Mouse (Mus musculus) heart, embryonic 10.5 days (tissue): ENCODE measurements around the gene Hoxd9. TPM values are rescaled to one million over a fixed set of nuclear protein-coding genes. Genes with fewer than 3 reads are reported as not detected.

ENCODE experiments used
- DNase-seq: peaks from one replicate; pipeline ENCODE4 v3.0.0-alpha.2; 2017; ENCODE audit warnings: low spot score
- H3K27ac ChIP-seq: fragments of 300-500 bp; sonication (generic); 2 replicates; pipeline ENCODE4 v1.5.1; 2016; ENCODE audit warnings: mild to moderate bottlenecking
- H3K27me3 ChIP-seq: fragments of 300-500 bp; sonication (generic); 2 replicates; pipeline ENCODE4 v1.6.1; 2016; ENCODE audit warnings: mild to moderate bottlenecking; ENCODE audit not compliant: poor library complexity, insufficient read depth, severe bottlenecking
- H3K36me3 ChIP-seq: fragments of 300-500 bp; sonication (generic); 2 replicates; pipeline ENCODE4 v1.6.1; 2016; ENCODE audit warnings: mild to moderate bottlenecking, moderate library complexity
- H3K4me1 ChIP-seq: fragments of 300-500 bp; sonication (generic); 2 replicates; pipeline ENCODE4 v1.6.1; 2016; ENCODE audit warnings: mild to moderate bottlenecking
- H3K4me3 ChIP-seq: fragments of 300-500 bp; sonication (generic); 2 replicates; pipeline ENCODE4 v1.5.1; 2016; ENCODE audit warnings: mild to moderate bottlenecking, moderate library complexity
- H3K9me3 ChIP-seq: fragments of 300-500 bp; sonication (generic); 2 replicates; pipeline ENCODE4 v1.6.1; 2016; ENCODE audit warnings: mild to moderate bottlenecking, moderate library complexity
- WGBS: fragments of 180-500 bp; shearing (Covaris S2); methylation state at CpG from one replicate; pipeline ENCODE4 v1.1.7; 2016; 5-methylcytosine and 5-hydroxymethylcytosine counted together
- polyA plus RNA-seq: library from polyadenylated mRNA; unstranded; fragments of >200 nt; fragmentation: Nextera tagmentation; extraction: Ambion mirVana; gene quantifications from 2 replicates; pipeline ENCODE4 v1.2.1, GENCODE M21; 2016

Gene Hoxd9
- polyA plus RNA-seq, 1 experiment from 2014 or later: 3.0 TPM

- WGBS: under 1% methylated on average over 40 of the region's 40 CpGs
- Histone ChIP-seq H3K36me3 (no peaks in the 10 kb centered on the region), H3K4me1 (peaks cover 33% of the 10 kb centered on the region), H3K4me3 (peak overlapping the region; percentile 42), H3K27me3 (peaks cover 100% of the 10 kb centered on the region), H3K27ac (no peak overlapping the region), H3K9me3 (no peaks in the 10 kb centered on the region)
- peak; percentile 81 for DNase-seq
Measured at GRCm38 (mm10) chr2:74672481-74673362, 24.8 kb upstream of the Hoxd9 start.

- H3K4me3 ChIP-seq: no peak overlapping the region; the same call in 1 of the 2 replicates
- peaks cover 21% of the 10 kb centered on the region for H3K4me1 ChIP-seq
- peaks cover 100% of the 10 kb centered on the region for H3K27me3 ChIP-seq
- no peak overlapping the region for H3K27ac ChIP-seq
- 2% methylated on average over 24 of the region's 24 CpGs for WGBS
- H3K36me3 ChIP-seq: no peaks in the 10 kb centered on the region
- DNase-seq: peak; percentile 76
- no peaks in the 10 kb centered on the region for H3K9me3 ChIP-seq
Measured at GRCm38 (mm10) chr2:74673835-74674425, 23.6 kb upstream of the Hoxd9 start.

- no peaks in the 10 kb centered on the region for H3K36me3 ChIP-seq
- DNase-seq: peak; percentile 74
- 2% methylated on average over 47 of the region's 47 CpGs for WGBS
- H3K4me1 ChIP-seq: peaks cover 27% of the 10 kb centered on the region
- peak within 1 kb of the TSS; percentile 16; the same call in 1 of the 2 replicates for H3K4me3 ChIP-seq
- no peaks in the 10 kb centered on the region for H3K9me3 ChIP-seq
- no peak within 1 kb of the TSS for H3K27ac ChIP-seq
- H3K27me3 ChIP-seq: peaks cover 100% of the 10 kb centered on the region
Measured at GRCm38 (mm10) chr2:74674881-74675665, 22.5 kb upstream of the Hoxd9 start, which contains the start of gene Hoxd12. TSS of gene Hoxd12 (plus strand) at chr2:74675013.

- Histone ChIP-seq H3K27me3 (peaks cover 100% of the 10 kb centered on the region), H3K36me3 (no peaks in the 10 kb centered on the region), H3K9me3 (no peaks in the 10 kb centered on the region), H3K27ac (no peak overlapping the region), H3K4me1 (peaks cover 32% of the 10 kb centered on the region), H3K4me3 (0 out of 2 replicates have a peak overlapping the region, but pooled peaks have one; percentile 16)
- peak; percentile 67 for DNase-seq
- 6% methylated on average over 23 of the region's 24 CpGs for WGBS
Measured at GRCm38 (mm10) chr2:74675666-74676282, 21.8 kb upstream of the Hoxd9 start.

GRCm38 (mm10) chr2:74676376-74677052 lies 21.0 kb upstream of the Hoxd9 start:
- peaks cover 100% of the 10 kb centered on the region for H3K27me3 ChIP-seq
- H3K36me3 ChIP-seq: no peaks in the 10 kb centered on the region
- no peaks in the 10 kb centered on the region for H3K9me3 ChIP-seq
- DNase-seq: peak; percentile 73
- 3% methylated on average over 9 of the region's 9 CpGs for WGBS
- no peak overlapping the region for H3K27ac ChIP-seq
- no peak overlapping the region for H3K4me3 ChIP-seq
- peaks cover 33% of the 10 kb centered on the region for H3K4me1 ChIP-seq

GRCm38 (mm10) chr2:74677106-74677505 lies 20.4 kb upstream of the Hoxd9 start:
- Histone ChIP-seq H3K36me3 (no peaks in the 10 kb centered on the region), H3K4me1 (peaks cover 39% of the 10 kb centered on the region), H3K9me3 (no peaks in the 10 kb centered on the region), H3K27me3 (peaks cover 100% of the 10 kb centered on the region), H3K4me3 (no peak overlapping the region), H3K27ac (no peak overlapping the region)
- 11% methylated on average over 2 of the region's 2 CpGs for WGBS
- peak; percentile 71 for DNase-seq

- Histone ChIP-seq H3K9me3 (no peaks in the 10 kb centered on the region), H3K27me3 (peaks cover 100% of the 10 kb centered on the region), H3K4me3 (peak within 1 kb of the TSS; percentile 38; the same call in 1 of the 2 replicates), H3K27ac (no peak within 1 kb of the TSS), H3K36me3 (no peaks in the 10 kb centered on the region), H3K4me1 (peaks cover 39% of the 10 kb centered on the region)
- 2% methylated on average over 15 of the region's 15 CpGs for WGBS
- DNase-seq: peak; percentile 66
Measured at GRCm38 (mm10) chr2:74678891-74679595, 18.5 kb upstream of the Hoxd9 start, which contains the start of gene Hoxd11. TSS of gene Hoxd11 (plus strand) at chr2:74679557.

GRCm38 (mm10) chr2:74679596-74679971 lies 17.9 kb upstream of the Hoxd9 start:
- H3K27ac ChIP-seq: no peak overlapping the region
- peak overlapping the region; percentile 38; the same call in 1 of the 2 replicates for H3K4me3 ChIP-seq
- DNase-seq: no peak
- H3K36me3 ChIP-seq: no peaks in the 10 kb centered on the region
- no peaks in the 10 kb centered on the region for H3K9me3 ChIP-seq
- peaks cover 38% of the 10 kb centered on the region for H3K4me1 ChIP-seq
- H3K27me3 ChIP-seq: peaks cover 100% of the 10 kb centered on the region
- under 1% methylated on average over 26 of the region's 26 CpGs for WGBS

GRCm38 (mm10) chr2:74679980-74680379 lies 17.5 kb upstream of the Hoxd9 start:
- no peaks in the 10 kb centered on the region for H3K9me3 ChIP-seq
- under 1% methylated on average over 23 of the region's 23 CpGs for WGBS
- peaks cover 100% of the 10 kb centered on the region for H3K27me3 ChIP-seq
- peak overlapping the region; percentile 38; the same call in 1 of the 2 replicates for H3K4me3 ChIP-seq
- no peak for DNase-seq
- H3K27ac ChIP-seq: no peak overlapping the region
- peaks cover 35% of the 10 kb centered on the region for H3K4me1 ChIP-seq
- H3K36me3 ChIP-seq: no peaks in the 10 kb centered on the region

GRCm38 (mm10) chr2:74680561-74681398 lies 16.7 kb upstream of the Hoxd9 start:
- Histone ChIP-seq H3K27ac (no peak overlapping the region), H3K9me3 (no peaks in the 10 kb centered on the region), H3K27me3 (peaks cover 100% of the 10 kb centered on the region), H3K36me3 (no peaks in the 10 kb centered on the region), H3K4me1 (peaks cover 28% of the 10 kb centered on the region), H3K4me3 (no peak overlapping the region)
- WGBS: 1% methylated on average over 21 of the region's 21 CpGs
- no peak for DNase-seq
